9 mouse cellular contexts compared by ENCODE assay signal in genomic region chr9:107570016-107570415, GRCm38 (mm10). TPM values are rescaled to one million over a fixed set of nuclear protein-coding genes. Genes with fewer than 3 reads are reported as not detected.
DNase-seq lines count a peak whose midpoint lies in the region; ATAC-seq and TF ChIP-seq lines count a peak whose summit lies in the region.
"Had no signal": no experiment of that assay in that cellular context is flagged by ENCODE, and none has a peak within 500 bp of the region (broad histone marks: within the 10 kb centered on the region; RNA-seq: fewer than 3 reads in every experiment).

No protein-coding gene starts in this region.

- H3K27ac ChIP-seq in kidney, adult 2 months (ENCODE audit: insufficient read depth, low read depth, low read length) = peak overlapping the region; percentile 99
- no peak overlapping the region for H3K27ac ChIP-seq in bone marrow macrophage, adult 2 months (ENCODE audit: insufficient read depth, low read depth, low read length)
- peak overlapping the region; percentile 87 for H3K27ac ChIP-seq in hindbrain, embryonic 12.5 days
- H3K27ac ChIP-seq in midbrain, embryonic 11.5 days (ENCODE audit: low read depth, low read length) = no peak overlapping the region

- no peak for TF ChIP-seq POLR2A in kidney, adult 2 months (IDR thresholded peaks at IDR 0.05; ENCODE audit: low read depth, low read length)
- no peak for TF ChIP-seq POLR2A in bone marrow macrophage, adult 2 months (IDR thresholded peaks at IDR 0.05; ENCODE audit: borderline replicate concordance, low read depth, low read length)

- H3K4me3 ChIP-seq in kidney, adult 2 months (ENCODE audit: insufficient read depth, low read depth, low read length) = peak overlapping the region; percentile 81
- H3K4me3 ChIP-seq in bone marrow macrophage, adult 2 months (ENCODE audit: insufficient read depth, low read length) = peak overlapping the region; percentile 85
- H3K4me3 ChIP-seq in hindbrain, embryonic 12.5 days = peak overlapping the region; percentile 81
- peak overlapping the region; percentile 88 for H3K4me3 ChIP-seq in midbrain, embryonic 11.5 days (ENCODE audit: low read depth, low read length)

- peak overlapping the region; percentile 93 for H3K4me2 ChIP-seq in hindbrain, embryonic 12.5 days (replicated peaks)
- H3K4me2 ChIP-seq in midbrain, embryonic 11.5 days = peak overlapping the region; percentile 60

- no peak for DNase-seq in kidney, adult 2 months
- DNase-seq in kidney, postnatal 36 days = no peak
- DNase-seq in midbrain, embryonic 11.5 days (ENCODE audit: low spot score, missing footprints) = no peak
- DNase-seq in ovary, postnatal 14 days (ENCODE audit: low spot score) = no peak
- no peak for DNase-seq in right cerebral cortex, postnatal 14 days
- no peak for DNase-seq in layer of hippocampus, adult 9-10 months (ENCODE audit: low spot score)
- DNase-seq: gastrocnemius, postnatal 25 days had no signal

- H3K4me1 ChIP-seq in kidney, adult 2 months (ENCODE audit: control insufficient read depth, insufficient read depth, low read length) = peaks cover 32% of the 10 kb centered on the region; the same call in 1 of the 2 replicates
- H3K4me1 ChIP-seq in bone marrow macrophage, adult 2 months (ENCODE audit: control insufficient read depth, insufficient read depth, low read length) = peaks cover 60% of the 10 kb centered on the region
- peaks cover 43% of the 10 kb centered on the region for H3K4me1 ChIP-seq in hindbrain, embryonic 12.5 days
- peaks cover 33% of the 10 kb centered on the region for H3K4me1 ChIP-seq in midbrain, embryonic 11.5 days (ENCODE audit: control insufficient read depth, insufficient read depth, low read length)

- H3K27me3 ChIP-seq in kidney, adult 2 months (replicated peaks; ENCODE audit: control insufficient read depth, insufficient read depth, low read length) = no peaks in the 10 kb centered on the region
- no peaks in the 10 kb centered on the region for H3K27me3 ChIP-seq in hindbrain, embryonic 12.5 days
- no peaks in the 10 kb centered on the region for H3K27me3 ChIP-seq in midbrain, embryonic 11.5 days (ENCODE audit: control insufficient read depth, insufficient read depth, low read length)

- H3K9ac ChIP-seq in hindbrain, embryonic 12.5 days = peak overlapping the region; percentile 95
- peak overlapping the region; percentile 95 for H3K9ac ChIP-seq in midbrain, embryonic 11.5 days (ENCODE audit: low read length)

- H3K9me3 ChIP-seq in hindbrain, embryonic 12.5 days (replicated peaks) = no peaks in the 10 kb centered on the region
- H3K9me3 ChIP-seq in midbrain, embryonic 11.5 days (ENCODE audit: control insufficient read depth, low read length) = no peaks in the 10 kb centered on the region; the same call in 1 of the 2 replicates

- no peak for ATAC-seq in hindbrain, embryonic 12.5 days (ENCODE audit: low FRiP score)
- ATAC-seq in midbrain, embryonic 11.5 days (ENCODE audit: low FRiP score) = no peak

- no peak for TF ChIP-seq CTCF in kidney, adult 2 months (conservative IDR thresholded peaks at IDR 0.05; ENCODE audit: insufficient read depth, insufficient read length, low read depth, low read length)
- TF ChIP-seq CTCF in bone marrow macrophage, adult 2 months (IDR thresholded peaks at IDR 0.05; ENCODE audit: low read depth, low read length) = no peak

- 25% methylated on average over 13 of the region's 13 CpGs for WGBS in kidney, adult 2 months
- WGBS in hindbrain, embryonic 12.5 days = 54% methylated on average over 13 of the region's 13 CpGs
- 51% methylated on average over 13 of the region's 13 CpGs for WGBS in midbrain, embryonic 11.5 days

- H3K36me3 ChIP-seq in kidney, adult 2 months (ENCODE audit: control insufficient read depth, insufficient read depth, low read length) = no peaks in the 10 kb centered on the region; the same call in 1 of the 2 replicates
- H3K36me3 ChIP-seq in hindbrain, embryonic 12.5 days = peaks cover 46% of the 10 kb centered on the region
- peaks cover 24% of the 10 kb centered on the region for H3K36me3 ChIP-seq in midbrain, embryonic 11.5 days (ENCODE audit: control insufficient read depth, insufficient read depth, low read length)

RNA-seq across cellular contexts. Expression of gene Hyal2, which starts 2.3 kb away (rescaled TPM):
- 103 and 155 TPM in 2 replicates for polyA plus RNA-seq in kidney, adult 2 months (2012; rRNA removed)
- polyA plus RNA-seq in bone marrow macrophage, adult 2 months (2012; ENCODE audit: insufficient read depth, insufficient read length, missing spikeins) = 8.8 and 10.3 TPM in 2 replicates
- polyA plus RNA-seq in hindbrain, embryonic 12.5 days (2016; fragmentation: Nextera tagmentation; extraction: Ambion mirVana) = 105 and 109 TPM in 2 replicates
- polyA plus RNA-seq in midbrain, embryonic 11.5 days (2014; fragmentation: Nextera tagmentation; extraction: Ambion mirVana) = 129 and 132 TPM in 2 replicates

RNA-seq across cellular contexts. Expression of gene Hyal1, which starts 6.7 kb away (rescaled TPM):
- polyA plus RNA-seq in kidney, adult 2 months (2012; rRNA removed) = 8.1 and 9.4 TPM in 2 replicates
- polyA plus RNA-seq in bone marrow macrophage, adult 2 months (2012; ENCODE audit: insufficient read depth, insufficient read length, missing spikeins) = 2.3 and 4.7 TPM in 2 replicates
- 8.1 and 9.6 TPM in 2 replicates for polyA plus RNA-seq in hindbrain, embryonic 12.5 days (2016; fragmentation: Nextera tagmentation; extraction: Ambion mirVana)
- polyA plus RNA-seq in midbrain, embryonic 11.5 days (2014; fragmentation: Nextera tagmentation; extraction: Ambion mirVana) = 3.9 and 4.8 TPM in 2 replicates

RNA-seq across cellular contexts. Expression of gene Tusc2, which starts 7.0 kb away (rescaled TPM):
- polyA plus RNA-seq in kidney, adult 2 months (2012; rRNA removed) = 82.5 and 93.8 TPM in 2 replicates
- 23.0 and 23.6 TPM in 2 replicates for polyA plus RNA-seq in bone marrow macrophage, adult 2 months (2012; ENCODE audit: insufficient read depth, insufficient read length, missing spikeins)
- 84.8 and 87.0 TPM in 2 replicates for polyA plus RNA-seq in hindbrain, embryonic 12.5 days (2016; fragmentation: Nextera tagmentation; extraction: Ambion mirVana)
- 94.5 and 94.6 TPM in 2 replicates for polyA plus RNA-seq in midbrain, embryonic 11.5 days (2014; fragmentation: Nextera tagmentation; extraction: Ambion mirVana)

RNA-seq across cellular contexts. Expression of gene Naa80, which starts 8.7 kb away (rescaled TPM):
- 43.0 and 62.8 TPM in 2 replicates for polyA plus RNA-seq in kidney, adult 2 months (2012; rRNA removed)
- 16.9 and 21.1 TPM in 2 replicates for polyA plus RNA-seq in bone marrow macrophage, adult 2 months (2012; ENCODE audit: insufficient read depth, insufficient read length, missing spikeins)
- 13.5 and 15.0 TPM in 2 replicates for polyA plus RNA-seq in hindbrain, embryonic 12.5 days (2016; fragmentation: Nextera tagmentation; extraction: Ambion mirVana)
- 8.4 and 11.1 TPM in 2 replicates for polyA plus RNA-seq in midbrain, embryonic 11.5 days (2014; fragmentation: Nextera tagmentation; extraction: Ambion mirVana)

RNA-seq across cellular contexts. Expression of gene Hyal3, which starts 10.6 kb away (rescaled TPM):
- polyA plus RNA-seq in kidney, adult 2 months (2012; rRNA removed) = 1.6 and 2.1 TPM in 2 replicates
- polyA plus RNA-seq in bone marrow macrophage, adult 2 months (2012; ENCODE audit: insufficient read depth, insufficient read length, missing spikeins) = 0.29 and 0.59 TPM in 2 replicates
- 1.2 and 1.4 TPM in 2 replicates for polyA plus RNA-seq in hindbrain, embryonic 12.5 days (2016; fragmentation: Nextera tagmentation; extraction: Ambion mirVana)
- polyA plus RNA-seq in midbrain, embryonic 11.5 days (2014; fragmentation: Nextera tagmentation; extraction: Ambion mirVana) = 0.33 and 0.47 TPM in 2 replicates

Comparison
In these comparisons a context has a peak if more than half of its experiments do, and no peak if none do; other contexts are left out.
1. H3K27ac ChIP-seq: peak in kidney, adult 2 months (single experiment) and hindbrain, embryonic 12.5 days (single experiment); none in bone marrow macrophage, adult 2 months (single experiment) and midbrain, embryonic 11.5 days (single experiment).
2. Peak in every context shown above with its lines, with median percentiles within 50 percentile points of each other: H3K4me3 ChIP-seq.